Mouse (Mus musculus) granulocyte monocyte progenitor cell, adult 5-6 weeks (primary cell): Measurements from ENCODE around the gene Fgl2. TPM values are rescaled to one million over a fixed set of nuclear protein-coding genes. Genes with fewer than 3 reads are reported as not detected.

Experiments used
- total RNA-seq, 2 experiments: library from RNA; stranded (forward) in 1 of 2; stranded (reverse) in 1 of 2; fragments of 200-712, 200-1000 nt in 1 of 2; fragments of >200 nt in 1 of 2; fragmentation: Nextera tagmentation in 1 of 2; gene quantifications; 2 replicates each; pipeline ENCODE4 v1.2.3; 2014 to 2017

The Fgl2 gene
- total RNA-seq, 2 experiments from 2014 or later, result 40.3 to 85.1 TPM

Other genes starting within 250 kb of the Fgl2 start
- gene Gsap, start 186.4 kb upstream of the Fgl2 start, total RNA-seq (2014; fragmentation: Nextera tagmentation), result 2.4 and 4.2 TPM in 2 replicates
- gene Gsap, start 186.4 kb upstream of the Fgl2 start, total RNA-seq (2017), result 4.6 and 6.6 TPM in 2 replicates
- not detected in 2 replicates for gene Ccdc146, start 52.0 kb downstream of the Fgl2 start, total RNA-seq (2014; fragmentation: Nextera tagmentation)
- gene Ccdc146, start 52.0 kb downstream of the Fgl2 start, total RNA-seq (2017), result 0.43 and 5.2 TPM in 2 replicates
- 6.7 and 10.9 TPM in 2 replicates for gene Fam185a, start 52.3 kb downstream of the Fgl2 start, total RNA-seq (2014; fragmentation: Nextera tagmentation)
- gene Fam185a, start 52.3 kb downstream of the Fgl2 start, total RNA-seq (2017), result 7.4 and 13.1 TPM in 2 replicates
- gene Lrrc17, start 170.9 kb downstream of the Fgl2 start, total RNA-seq (2014; fragmentation: Nextera tagmentation), result not detected in 2 replicates
- gene Lrrc17, start 170.9 kb downstream of the Fgl2 start, total RNA-seq (2017), result not detected in 2 replicates